Mouse (Mus musculus): Measurements from ENCODE around the gene Zfp366.

DNA sequence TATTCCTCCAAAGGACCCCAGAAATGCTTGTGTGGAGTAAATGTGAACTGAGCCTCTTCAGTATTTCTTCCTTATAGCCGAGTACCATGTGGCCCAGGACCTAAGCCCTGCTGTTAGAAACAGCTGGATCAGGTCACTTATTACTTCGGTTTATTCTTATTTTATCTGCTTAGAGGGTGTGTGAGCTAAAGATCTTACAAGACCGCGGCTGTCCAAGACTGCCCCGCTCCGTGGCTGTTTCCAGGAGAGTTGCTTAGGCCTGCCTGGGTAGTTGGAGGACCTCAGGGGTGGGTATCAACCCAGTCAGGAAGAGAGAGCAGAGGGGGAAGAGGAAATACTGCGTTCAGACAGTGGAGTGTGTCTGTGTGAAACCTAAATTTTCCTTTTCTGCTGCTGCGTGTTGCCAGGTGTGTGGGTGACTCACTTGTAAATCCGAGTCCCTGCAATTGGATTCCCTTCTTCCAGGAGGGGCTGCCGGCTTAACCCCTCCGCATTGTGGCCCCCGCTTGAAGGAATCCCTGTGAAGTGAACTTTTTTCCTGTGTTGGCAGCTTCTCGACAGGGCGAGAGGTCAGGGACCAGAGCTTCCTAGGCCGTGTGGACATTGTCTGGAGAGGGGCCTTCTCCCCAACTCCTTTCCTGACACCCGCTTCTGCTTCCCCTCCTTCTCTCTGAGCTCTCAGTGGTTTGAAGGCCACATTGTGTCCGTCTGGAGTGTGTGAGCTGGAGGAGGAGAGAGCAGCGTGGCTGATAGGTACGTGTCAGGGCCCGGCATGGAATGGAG lies 51.0 kb downstream of the Zfp366 start:
- no peak for TF ChIP-seq CTCF (IDR thresholded peaks at IDR 0.05; ENCODE audit: extremely low read depth, insufficient read depth, low read length)
- TF ChIP-seq POLR2A (IDR thresholded peaks at IDR 0.05; ENCODE audit: extremely low read depth, insufficient read depth, low read length): no peak

Data from cortical plate, adult 2 months (tissue).